Mouse (Mus musculus): ENCODE data around the gene Ssbp2. TPM values are rescaled to one million over a fixed set of nuclear protein-coding genes. Genes with fewer than 3 reads are reported as not detected.

Gene Ssbp2
- polyA plus RNA-seq, 1 experiment from 2014 or later: 198 TPM

DNA sequence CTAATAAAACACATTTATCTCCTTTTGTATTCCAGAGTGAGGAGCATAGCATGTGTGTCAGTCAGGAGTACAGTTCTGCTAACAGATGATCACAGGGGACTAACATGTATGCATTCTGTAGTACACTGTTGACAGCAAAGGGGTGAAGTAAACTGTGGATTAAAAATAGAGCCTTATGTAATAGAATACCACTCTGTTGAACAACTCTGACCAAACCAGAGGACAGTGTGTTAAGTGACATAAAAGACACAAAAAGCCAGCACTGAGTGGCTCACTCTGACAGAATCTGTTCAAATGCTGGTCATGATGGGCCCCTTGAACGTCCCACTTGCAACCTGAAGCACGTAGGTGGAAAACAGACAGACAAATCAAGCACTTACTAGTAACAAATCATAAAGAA lies 235.3 kb downstream of the Ssbp2 start:
- Histone ChIP-seq H3K4me3 (ENCODE audit: low read depth, low read length) (no peak overlapping the region), H3K4me1 (ENCODE audit: control insufficient read depth, insufficient read depth, low read length) (no peaks in the 10 kb centered on the region), H3K9ac (replicated peaks; ENCODE audit: low read length) (no peak overlapping the region), H3K36me3 (replicated peaks; ENCODE audit: control insufficient read depth, insufficient read depth, low read depth, low read length) (no peaks in the 10 kb centered on the region), H3K27me3 (ENCODE audit: control insufficient read depth, insufficient read depth, low read length) (no peaks in the 10 kb centered on the region), H3K4me2 (ENCODE audit: low read depth, low read length) (no peak overlapping the region), H3K27ac (replicated peaks; ENCODE audit: low read depth, low read length) (no peak overlapping the region), H3K9me3 (replicated peaks; ENCODE audit: control insufficient read depth, low read length) (no peaks in the 10 kb centered on the region)
- no peak for ATAC-seq (replicated peaks; ENCODE audit: insufficient number of reproducible peaks, low FRiP score, low TSS enrichment, low read depth)
- 88% methylated on average over 2 of the region's 2 CpGs for WGBS
- DNase-seq (ENCODE audit: low spot score): no peak

DNA sequence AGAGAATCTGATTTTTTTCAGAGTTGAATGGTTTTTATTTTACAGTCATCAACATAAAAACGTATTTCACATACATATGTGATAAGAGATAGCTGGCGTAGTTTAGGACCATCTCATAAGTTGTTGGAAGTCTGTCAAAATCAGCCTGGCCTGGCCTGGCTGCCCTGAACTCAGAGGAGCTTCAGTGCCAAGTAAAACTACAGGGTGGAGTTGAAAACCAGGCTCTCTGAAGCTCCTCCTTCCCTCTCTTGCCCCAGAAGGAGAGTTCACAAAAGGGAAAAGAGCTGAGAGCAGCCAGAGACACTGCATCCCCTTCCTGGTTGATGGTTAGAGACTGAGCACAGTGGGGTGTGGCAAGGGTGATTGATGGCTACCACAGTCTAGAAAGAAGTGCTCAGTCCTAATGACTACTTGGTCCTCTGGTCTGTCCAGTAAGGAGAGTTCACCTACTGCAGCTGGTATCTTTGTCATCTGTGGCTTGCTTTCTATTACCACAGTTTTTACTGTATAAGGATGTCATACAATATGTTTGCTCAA lies 236.1 kb downstream of the Ssbp2 start:
- no peak overlapping the region for H3K4me3 ChIP-seq (ENCODE audit: low read depth, low read length)
- no peaks in the 10 kb centered on the region for H3K4me1 ChIP-seq (ENCODE audit: control insufficient read depth, insufficient read depth, low read length)
- no peak overlapping the region for H3K27ac ChIP-seq (replicated peaks; ENCODE audit: low read depth, low read length)
- H3K9me3 ChIP-seq (replicated peaks; ENCODE audit: control insufficient read depth, low read length): no peaks in the 10 kb centered on the region
- no peak overlapping the region for H3K4me2 ChIP-seq (ENCODE audit: low read depth, low read length)
- H3K36me3 ChIP-seq (replicated peaks; ENCODE audit: control insufficient read depth, insufficient read depth, low read depth, low read length): no peaks in the 10 kb centered on the region
- DNase-seq (ENCODE audit: low spot score) (no peak), ATAC-seq (replicated peaks; ENCODE audit: insufficient number of reproducible peaks, low FRiP score, low TSS enrichment, low read depth) (no peak)
- WGBS: 95% methylated on average over 2 of the region's 2 CpGs
- H3K27me3 ChIP-seq (ENCODE audit: control insufficient read depth, insufficient read depth, low read length): no peaks in the 10 kb centered on the region
- no peak overlapping the region for H3K9ac ChIP-seq (replicated peaks; ENCODE audit: low read length)

DNA sequence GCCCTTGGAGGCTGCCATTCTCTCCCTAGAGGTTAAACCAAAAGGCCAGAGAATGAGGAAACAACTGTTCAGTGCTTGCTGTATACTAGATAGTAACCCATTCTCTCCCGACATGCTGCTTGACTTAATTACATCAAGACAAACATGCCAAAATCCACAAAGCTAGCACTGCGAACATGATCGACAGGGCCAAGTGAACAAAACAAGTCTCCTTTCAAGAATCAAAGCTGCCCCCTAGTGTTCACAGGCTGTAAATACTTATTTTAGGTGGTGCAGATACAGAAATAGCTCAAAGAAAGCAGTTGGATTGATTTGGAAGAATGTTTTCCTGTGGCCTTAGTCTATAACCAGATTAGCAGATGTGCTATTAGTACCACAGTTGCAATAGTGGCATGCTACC lies 236.9 kb downstream of the Ssbp2 start:
- no peak overlapping the region for H3K9ac ChIP-seq (replicated peaks; ENCODE audit: low read length)
- H3K27ac ChIP-seq (replicated peaks; ENCODE audit: low read depth, low read length): no peak overlapping the region
- no peaks in the 10 kb centered on the region for H3K9me3 ChIP-seq (replicated peaks; ENCODE audit: control insufficient read depth, low read length)
- H3K4me2 ChIP-seq (ENCODE audit: low read depth, low read length): no peak overlapping the region
- H3K4me3 ChIP-seq (ENCODE audit: low read depth, low read length): no peak overlapping the region
- H3K4me1 ChIP-seq (ENCODE audit: control insufficient read depth, insufficient read depth, low read length): no peaks in the 10 kb centered on the region
- no peaks in the 10 kb centered on the region for H3K27me3 ChIP-seq (ENCODE audit: control insufficient read depth, insufficient read depth, low read length)
- H3K36me3 ChIP-seq (replicated peaks; ENCODE audit: control insufficient read depth, insufficient read depth, low read depth, low read length): no peaks in the 10 kb centered on the region
- 28% methylated on average over 3 of the region's 3 CpGs for WGBS
- ATAC-seq (replicated peaks; ENCODE audit: insufficient number of reproducible peaks, low FRiP score, low TSS enrichment, low read depth) (no peak), DNase-seq (ENCODE audit: low spot score) (peak; percentile 81)

- H3K9me3 ChIP-seq (replicated peaks; ENCODE audit: control insufficient read depth, low read length): no peaks in the 10 kb centered on the region
- H3K4me2 ChIP-seq (ENCODE audit: low read depth, low read length): no peak overlapping the region
- no peak overlapping the region for H3K27ac ChIP-seq (replicated peaks; ENCODE audit: low read depth, low read length)
- ATAC-seq (replicated peaks; ENCODE audit: insufficient number of reproducible peaks, low FRiP score, low TSS enrichment, low read depth) (no peak), DNase-seq (ENCODE audit: low spot score) (no peak)
- no peaks in the 10 kb centered on the region for H3K27me3 ChIP-seq (ENCODE audit: control insufficient read depth, insufficient read depth, low read length)
- no peaks in the 10 kb centered on the region for H3K4me1 ChIP-seq (ENCODE audit: control insufficient read depth, insufficient read depth, low read length)
- H3K36me3 ChIP-seq (replicated peaks; ENCODE audit: control insufficient read depth, insufficient read depth, low read depth, low read length): no peaks in the 10 kb centered on the region
- H3K4me3 ChIP-seq (ENCODE audit: low read depth, low read length): no peak overlapping the region
- H3K9ac ChIP-seq (replicated peaks; ENCODE audit: low read length): no peak overlapping the region
- 78% methylated on average over 6 of the region's 6 CpGs for WGBS
These were observed 242.3 kb downstream of the Ssbp2 start for GRCm38 (mm10) chr13:91702337-91702736.

DNA sequence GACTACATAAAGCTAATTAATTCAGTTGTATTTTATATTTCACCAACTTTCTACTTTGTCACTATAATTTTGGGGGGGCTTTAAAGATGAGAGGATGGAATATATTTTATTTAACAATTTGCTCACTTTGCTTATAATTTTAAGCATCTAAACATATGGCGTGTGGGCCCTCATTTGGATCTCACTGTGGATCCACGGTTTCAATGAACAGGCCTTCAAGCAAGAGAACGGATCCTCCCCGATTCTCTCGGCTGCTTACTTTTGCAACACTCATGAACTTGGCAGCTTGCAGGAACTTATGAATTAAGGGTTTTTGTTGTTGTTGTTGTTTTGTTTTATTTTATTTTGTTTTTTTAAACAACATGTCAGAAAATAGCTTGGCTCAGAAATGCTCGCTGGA lies 259.4 kb downstream of the Ssbp2 start:
- ATAC-seq (replicated peaks; ENCODE audit: insufficient number of reproducible peaks, low FRiP score, low TSS enrichment, low read depth): no peak
- 91% methylated on average over 6 of the region's 6 CpGs for WGBS
- H3K36me3 ChIP-seq (replicated peaks; ENCODE audit: control insufficient read depth, insufficient read depth, low read depth, low read length): no peaks in the 10 kb centered on the region
- no peaks in the 10 kb centered on the region for H3K9me3 ChIP-seq (replicated peaks; ENCODE audit: control insufficient read depth, low read length)
- H3K27ac ChIP-seq (replicated peaks; ENCODE audit: low read depth, low read length): no peak overlapping the region
- no peak overlapping the region for H3K4me2 ChIP-seq (ENCODE audit: low read depth, low read length)
- no peaks in the 10 kb centered on the region for H3K27me3 ChIP-seq (ENCODE audit: control insufficient read depth, insufficient read depth, low read length)
- DNase-seq (ENCODE audit: low spot score): no peak
- no peak overlapping the region for H3K4me3 ChIP-seq (ENCODE audit: low read depth, low read length)
- no peak overlapping the region for H3K9ac ChIP-seq (replicated peaks; ENCODE audit: low read length)
- no peaks in the 10 kb centered on the region for H3K4me1 ChIP-seq (ENCODE audit: control insufficient read depth, insufficient read depth, low read length)

- no peak overlapping the region for H3K27ac ChIP-seq (replicated peaks; ENCODE audit: low read depth, low read length)
- DNase-seq (ENCODE audit: low spot score) (peak; percentile 16), ATAC-seq (replicated peaks; ENCODE audit: insufficient number of reproducible peaks, low FRiP score, low TSS enrichment, low read depth) (0 out of 2 replicates have a peak, but pooled peaks have one; percentile 44)
- no peaks in the 10 kb centered on the region for H3K27me3 ChIP-seq (ENCODE audit: control insufficient read depth, insufficient read depth, low read length)
- no peak overlapping the region for H3K4me3 ChIP-seq (ENCODE audit: low read depth, low read length)
- no peaks in the 10 kb centered on the region for H3K9me3 ChIP-seq (replicated peaks; ENCODE audit: control insufficient read depth, low read length)
- H3K36me3 ChIP-seq (replicated peaks; ENCODE audit: control insufficient read depth, insufficient read depth, low read depth, low read length): no peaks in the 10 kb centered on the region
- no peak overlapping the region for H3K4me2 ChIP-seq (ENCODE audit: low read depth, low read length)
- H3K4me1 ChIP-seq (ENCODE audit: control insufficient read depth, insufficient read depth, low read length): no peaks in the 10 kb centered on the region
- WGBS: 64% methylated on average over 8 of the region's 8 CpGs
- no peak overlapping the region for H3K9ac ChIP-seq (replicated peaks; ENCODE audit: low read length)
These were observed 263.1 kb downstream of the Ssbp2 start for GRCm38 (mm10) chr13:91723108-91723735.

GRCm38 (mm10) chr13:91723736-91724119 lies 263.6 kb downstream of the Ssbp2 start:
- 78% methylated on average over 7 of the region's 7 CpGs for WGBS
- Histone ChIP-seq H3K36me3 (replicated peaks; ENCODE audit: control insufficient read depth, insufficient read depth, low read depth, low read length) (no peaks in the 10 kb centered on the region), H3K9me3 (replicated peaks; ENCODE audit: control insufficient read depth, low read length) (no peaks in the 10 kb centered on the region), H3K27ac (replicated peaks; ENCODE audit: low read depth, low read length) (no peak overlapping the region), H3K9ac (replicated peaks; ENCODE audit: low read length) (no peak overlapping the region), H3K4me2 (ENCODE audit: low read depth, low read length) (no peak overlapping the region), H3K27me3 (ENCODE audit: control insufficient read depth, insufficient read depth, low read length) (no peaks in the 10 kb centered on the region), H3K4me1 (ENCODE audit: control insufficient read depth, insufficient read depth, low read length) (no peaks in the 10 kb centered on the region), H3K4me3 (ENCODE audit: low read depth, low read length) (no peak overlapping the region)
- DNase-seq (ENCODE audit: low spot score): no peak
- peak; percentile 65 for ATAC-seq (replicated peaks; ENCODE audit: insufficient number of reproducible peaks, low FRiP score, low TSS enrichment, low read depth)

DNA sequence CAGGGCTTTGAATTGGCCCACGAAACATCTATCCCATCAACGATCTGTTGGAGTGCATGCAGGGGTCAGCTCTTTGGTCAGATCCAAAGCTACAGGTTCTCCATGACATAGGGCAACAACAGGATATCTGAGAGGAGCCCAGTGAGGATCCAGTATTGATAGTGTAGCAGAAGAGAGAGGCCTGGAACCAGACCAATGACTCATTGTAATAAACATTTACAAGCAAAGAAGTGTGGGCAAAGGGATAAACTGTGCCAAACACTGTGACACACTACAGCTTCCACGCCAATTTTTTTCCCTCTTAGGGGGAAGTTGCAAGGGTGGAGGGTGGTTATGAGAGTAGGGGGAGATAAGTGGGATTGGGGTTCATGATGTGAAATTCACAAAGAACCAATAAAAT lies 264.1 kb downstream of the Ssbp2 start:
- Histone ChIP-seq H3K36me3 (replicated peaks; ENCODE audit: control insufficient read depth, insufficient read depth, low read depth, low read length) (no peaks in the 10 kb centered on the region), H3K4me2 (ENCODE audit: low read depth, low read length) (no peak overlapping the region), H3K9me3 (replicated peaks; ENCODE audit: control insufficient read depth, low read length) (no peaks in the 10 kb centered on the region), H3K27me3 (ENCODE audit: control insufficient read depth, insufficient read depth, low read length) (no peaks in the 10 kb centered on the region), H3K27ac (replicated peaks; ENCODE audit: low read depth, low read length) (no peak overlapping the region), H3K4me1 (ENCODE audit: control insufficient read depth, insufficient read depth, low read length) (no peaks in the 10 kb centered on the region), H3K4me3 (ENCODE audit: low read depth, low read length) (no peak overlapping the region), H3K9ac (replicated peaks; ENCODE audit: low read length) (no peak overlapping the region)
- ATAC-seq (replicated peaks; ENCODE audit: insufficient number of reproducible peaks, low FRiP score, low TSS enrichment, low read depth) (no peak), DNase-seq (ENCODE audit: low spot score) (no peak)
- WGBS: 84% methylated on average over 3 of the region's 3 CpGs
